Mouse (Mus musculus) limb, embryonic 11.5 days (tissue): ENCODE measurements at regions not wholly inside any gene's neighbourhood (a gene's known extent, or its start where the extent isn't known, plus 50 kb on each side); places are given as distances from the start of the nearest gene placed in this dataset.
"Not testable (repeated sequence)": the region's sequence is repeated elsewhere in the genome, so short reads cannot be mapped to it uniquely, and the experiment has no call there.

Experiments
- ATAC-seq: fragments of 200-750 bp; cut with Nextera tagmentation; 2 replicates; pipeline ENCODE4 v1.8.0; 2017; ENCODE audit warnings: low read depth; ENCODE audit not compliant: insufficient number of reproducible peaks, low FRiP score, low TSS enrichment
- DNase-seq: peaks from one replicate; pipeline ENCODE4 v3.0.0-alpha.2; 2015; ENCODE audit warnings: low spot score
- H3K27ac ChIP-seq: fragments of 300-500 bp; sonication (generic); replicated peaks from 2 replicates; pipeline ENCODE4 v1.5.1; 2014; ENCODE audit warnings: low read depth, mild to moderate bottlenecking, low read length
- H3K27me3 ChIP-seq: fragments of 300-500 bp; sonication (generic); 2 replicates; pipeline ENCODE4 v1.6.1; 2014; ENCODE audit warnings: mild to moderate bottlenecking, low read length, mixed read lengths; ENCODE audit not compliant: control insufficient read depth, insufficient read depth
- H3K36me3 ChIP-seq: fragments of 300-500 bp; sonication (generic); 2 replicates; pipeline ENCODE4 v1.6.1; 2014; ENCODE audit warnings: mild to moderate bottlenecking, low read length, moderate library complexity, mixed read lengths; ENCODE audit not compliant: control insufficient read depth, insufficient read depth
- H3K4me1 ChIP-seq: fragments of 300-500 bp; sonication (generic); 2 replicates; pipeline ENCODE4 v1.6.1; 2014; ENCODE audit warnings: low read length, mixed read lengths; ENCODE audit not compliant: control insufficient read depth, insufficient read depth
- H3K4me2 ChIP-seq: fragments of 300-500 bp; sonication (generic); 2 replicates; pipeline ENCODE4 v1.6.1; 2014; ENCODE audit warnings: low read depth, mild to moderate bottlenecking, moderate library complexity; ENCODE audit not compliant: severe bottlenecking
- H3K4me3 ChIP-seq: fragments of 300-500 bp; sonication (generic); 2 replicates; pipeline ENCODE4 v1.5.1; 2014; ENCODE audit warnings: low read depth, low read length
- H3K9ac ChIP-seq: fragments of 300-500 bp; sonication (generic); 2 replicates; pipeline ENCODE4 v1.6.1; 2014; ENCODE audit warnings: mild to moderate bottlenecking, low read length
- H3K9me3 ChIP-seq: fragments of 300-500 bp; sonication (generic); 2 replicates; pipeline ENCODE4 v1.6.1; 2016; ENCODE audit warnings: low read length; ENCODE audit not compliant: control insufficient read depth
- WGBS: fragments of 180-500 bp; shearing (Covaris S2); extraction: QIAGEN DNeasy Blood & Tissue Kit; methylation state at CpG from one replicate; pipeline ENCODE4 v1.1.7; 2014; 5-methylcytosine and 5-hydroxymethylcytosine counted together

GRCm38 (mm10) chr14:36283825-36284414 is 189.2 kb downstream of the 4930474N05Rik start:
- H3K4me1 ChIP-seq: no peaks in the 10 kb centered on the region
- WGBS: 97% methylated on average over 1 of the region's 1 CpGs
- no peaks in the 10 kb centered on the region for H3K9me3 ChIP-seq
- H3K27ac ChIP-seq: no peak overlapping the region
- H3K27me3 ChIP-seq: no peaks in the 10 kb centered on the region
- H3K36me3 ChIP-seq: no peaks in the 10 kb centered on the region
- H3K4me2 ChIP-seq: no peak overlapping the region
- H3K9ac ChIP-seq: no peak overlapping the region
- no peak for ATAC-seq
- no peak overlapping the region for H3K4me3 ChIP-seq
- DNase-seq: no peak

GRCm38 (mm10) chr14:36288697-36289286 is 194.1 kb downstream of the 4930474N05Rik start:
- 70% methylated on average over 1 of the region's 1 CpGs for WGBS
- no peak overlapping the region for H3K9ac ChIP-seq

GRCm38 (mm10) chr14:36310324-36310723 is 215.6 kb downstream of the 4930474N05Rik start:
- WGBS: 90% methylated on average over 1 of the region's 1 CpGs
- Histone ChIP-seq H3K9me3 (no peaks in the 10 kb centered on the region), H3K4me1 (no peaks in the 10 kb centered on the region), H3K4me3 (no peak overlapping the region), H3K4me2 (no peak overlapping the region), H3K9ac (no peak overlapping the region), H3K36me3 (no peaks in the 10 kb centered on the region), H3K27me3 (no peaks in the 10 kb centered on the region), H3K27ac (no peak overlapping the region)
- ATAC-seq: no peak
- no peak for DNase-seq

More at GRCm38 (mm10) chr14:36288697-36289286, 194.1 kb downstream of the 4930474N05Rik start:
- DNase-seq (no peak), ATAC-seq (no peak)
- Histone ChIP-seq H3K4me1 (no peaks in the 10 kb centered on the region), H3K4me2 (no peak overlapping the region), H3K4me3 (no peak overlapping the region), H3K9me3 (no peaks in the 10 kb centered on the region), H3K27ac (no peak overlapping the region), H3K27me3 (no peaks in the 10 kb centered on the region), H3K36me3 (no peaks in the 10 kb centered on the region)

GRCm38 (mm10) chr14:36314673-36315072 is 220.0 kb downstream of the 4930474N05Rik start:
- H3K36me3 ChIP-seq, H3K4me2 ChIP-seq, H3K27ac ChIP-seq, H3K4me3 ChIP-seq, H3K4me1 ChIP-seq, H3K9me3 ChIP-seq, H3K9ac ChIP-seq, DNase-seq, H3K27me3 ChIP-seq, ATAC-seq: not testable (repeated sequence)
- 73% methylated on average over 1 of the region's 1 CpGs for WGBS

GRCm38 (mm10) chr14:36316418-36317111 is 221.8 kb downstream of the 4930474N05Rik start:
- 86% methylated on average over 4 of the region's 4 CpGs for WGBS
- Histone ChIP-seq H3K4me1 (no peaks in the 10 kb centered on the region), H3K36me3 (no peaks in the 10 kb centered on the region), H3K4me3 (no peak overlapping the region), H3K27me3 (no peaks in the 10 kb centered on the region), H3K9me3 (no peaks in the 10 kb centered on the region), H3K27ac (no peak overlapping the region), H3K4me2 (no peak overlapping the region), H3K9ac (no peak overlapping the region)
- ATAC-seq: no peak
- DNase-seq: no peak

GRCm38 (mm10) chr14:36328258-36328891 is 233.7 kb downstream of the 4930474N05Rik start:
- ATAC-seq (no peak), DNase-seq (no peak)
- H3K27me3 ChIP-seq: no peaks in the 10 kb centered on the region
- H3K9me3 ChIP-seq: no peaks in the 10 kb centered on the region
- no peak overlapping the region for H3K4me3 ChIP-seq
- 73% methylated on average over 3 of the region's 3 CpGs for WGBS
- no peak overlapping the region for H3K27ac ChIP-seq
- no peak overlapping the region for H3K9ac ChIP-seq
- no peak overlapping the region for H3K4me2 ChIP-seq
- no peaks in the 10 kb centered on the region for H3K36me3 ChIP-seq
- no peaks in the 10 kb centered on the region for H3K4me1 ChIP-seq

- Histone ChIP-seq H3K9me3 (no peaks in the 10 kb centered on the region), H3K4me2 (no peak overlapping the region), H3K27ac (no peak overlapping the region), H3K9ac (no peak overlapping the region), H3K4me1 (no peaks in the 10 kb centered on the region), H3K27me3 (no peaks in the 10 kb centered on the region), H3K4me3 (no peak overlapping the region), H3K36me3 (no peaks in the 10 kb centered on the region)
- ATAC-seq (no peak), DNase-seq (no peak)
- 78% methylated on average over 1 of the region's 1 CpGs for WGBS
Measured at GRCm38 (mm10) chr14:36340832-36341231, 246.1 kb downstream of the 4930474N05Rik start.
